Mouse (Mus musculus): Measurements from ENCODE around the gene Ptpa. TPM values are rescaled to one million over a fixed set of nuclear protein-coding genes. Genes with fewer than 3 reads are reported as not detected.

The Ptpa gene
- 109 and 112 TPM in 2 replicates for total RNA-seq (2014; rRNA removed; ENCODE audit: low replicate concordance)
- polyA plus RNA-seq (2015; fragmentation: Nextera tagmentation; extraction: Ambion mirVana) = 92.4 TPM in 2 replicates

- H3K36me3 ChIP-seq (replicated peaks; ENCODE audit: control insufficient read depth, insufficient read depth, low read length) = peaks cover 17% of the 10 kb centered on the region
- peak within 1 kb of the TSS; percentile 94 for H3K27ac ChIP-seq (ENCODE audit: low read depth)
- TF ChIP-seq EP300 (IDR thresholded peaks at IDR 0.05; ENCODE audit: low read depth) = peak; percentile 6
- no peak for TF ChIP-seq CTCF (IDR thresholded peaks at IDR 0.05; ENCODE audit: low read depth)
- H3K9me3 ChIP-seq (replicated peaks; ENCODE audit: control insufficient read depth, low read length) = no peaks in the 10 kb centered on the region
- DNase-seq (ENCODE audit: low spot score) = peak; percentile 81
- H3K4me3 ChIP-seq (ENCODE audit: low read depth, low read length) = peak within 1 kb of the TSS; percentile 84
- H3K27me3 ChIP-seq (ENCODE audit: control insufficient read depth, insufficient read depth, low read length) = no peaks in the 10 kb centered on the region
- WGBS = under 1% methylated on average over 66 of the region's 67 CpGs
- H3K4me2 ChIP-seq (ENCODE audit: low read depth, low read length) = peak within 1 kb of the TSS; percentile 70
- H3K9ac ChIP-seq (replicated peaks; ENCODE audit: low read depth, low read length) = peak within 1 kb of the TSS; percentile 91
- peaks cover 40% of the 10 kb centered on the region for H3K4me1 ChIP-seq (ENCODE audit: control insufficient read depth, insufficient read depth)
- peak; percentile 87 for ATAC-seq (ENCODE audit: insufficient read depth, low read depth)
Measured at GRCm38 (mm10) chr2:30415936-30416648, at the start of gene Ptpa. Ptpa (plus strand) TSS chr2:30416039.

GRCm38 (mm10) chr2:30366203-30366602, 49.6 kb upstream of the Ptpa start:
- Histone ChIP-seq H3K4me3 (ENCODE audit: low read depth, low read length) (0 out of 2 replicates have a peak overlapping the region, but pooled peaks have one; percentile 91), H3K9ac (replicated peaks; ENCODE audit: low read depth, low read length) (no peak overlapping the region), H3K9me3 (replicated peaks; ENCODE audit: control insufficient read depth, low read length) (no peaks in the 10 kb centered on the region), H3K4me2 (ENCODE audit: low read depth, low read length) (peak overlapping the region; percentile 84), H3K4me1 (ENCODE audit: control insufficient read depth, insufficient read depth) (peaks cover 13% of the 10 kb centered on the region; the same call in 1 of the 2 replicates), H3K27ac (ENCODE audit: low read depth) (peak overlapping the region; percentile 46), H3K27me3 (ENCODE audit: control insufficient read depth, insufficient read depth, low read length) (no peaks in the 10 kb centered on the region), H3K36me3 (replicated peaks; ENCODE audit: control insufficient read depth, insufficient read depth, low read length) (peaks cover 44% of the 10 kb centered on the region)
- TF ChIP-seq EP300 (IDR thresholded peaks at IDR 0.05; ENCODE audit: low read depth) (no peak), CTCF (IDR thresholded peaks at IDR 0.05; ENCODE audit: low read depth) (peak; percentile 33)
- no peak for ATAC-seq (ENCODE audit: insufficient read depth, low read depth)
- DNase-seq (ENCODE audit: low spot score) = no peak
- WGBS = 23% methylated on average over 5 of the region's 5 CpGs

GRCm38 (mm10) chr2:30371544-30371943, 44.3 kb upstream of the Ptpa start:
- DNase-seq (ENCODE audit: low spot score) = no peak
- H3K4me1 ChIP-seq (ENCODE audit: control insufficient read depth, insufficient read depth) = 0 out of 2 replicates have a peak, but pooled peaks cover 1% of the 10 kb centered on the region
- no peaks in the 10 kb centered on the region for H3K27me3 ChIP-seq (ENCODE audit: control insufficient read depth, insufficient read depth, low read length)
- no peaks in the 10 kb centered on the region for H3K9me3 ChIP-seq (replicated peaks; ENCODE audit: control insufficient read depth, low read length)
- WGBS = 81% methylated on average over 8 of the region's 8 CpGs
- H3K36me3 ChIP-seq (replicated peaks; ENCODE audit: control insufficient read depth, insufficient read depth, low read length) = peaks cover 88% of the 10 kb centered on the region
- H3K4me2 ChIP-seq (ENCODE audit: low read depth, low read length) = no peak overlapping the region
- H3K9ac ChIP-seq (replicated peaks; ENCODE audit: low read depth, low read length) = no peak overlapping the region
- no peak overlapping the region for H3K27ac ChIP-seq (ENCODE audit: low read depth)
- ATAC-seq (ENCODE audit: insufficient read depth, low read depth) = no peak
- no peak overlapping the region for H3K4me3 ChIP-seq (ENCODE audit: low read depth, low read length)
- TF ChIP-seq CTCF (IDR thresholded peaks at IDR 0.05; ENCODE audit: low read depth) (no peak), EP300 (IDR thresholded peaks at IDR 0.05; ENCODE audit: low read depth) (no peak)

GRCm38 (mm10) chr2:30372726-30373125, 43.1 kb upstream of the Ptpa start:
- Histone ChIP-seq H3K4me3 (ENCODE audit: low read depth, low read length) (no peak overlapping the region), H3K4me1 (ENCODE audit: control insufficient read depth, insufficient read depth) (no peaks in the 10 kb centered on the region), H3K4me2 (ENCODE audit: low read depth, low read length) (no peak overlapping the region), H3K27me3 (ENCODE audit: control insufficient read depth, insufficient read depth, low read length) (no peaks in the 10 kb centered on the region), H3K27ac (ENCODE audit: low read depth) (no peak overlapping the region), H3K36me3 (replicated peaks; ENCODE audit: control insufficient read depth, insufficient read depth, low read length) (peaks cover 90% of the 10 kb centered on the region), H3K9ac (replicated peaks; ENCODE audit: low read depth, low read length) (no peak overlapping the region), H3K9me3 (replicated peaks; ENCODE audit: control insufficient read depth, low read length) (no peaks in the 10 kb centered on the region)
- ATAC-seq (ENCODE audit: insufficient read depth, low read depth) (no peak), DNase-seq (ENCODE audit: low spot score) (no peak)
- 97% methylated on average over 5 of the region's 5 CpGs for WGBS
- TF ChIP-seq CTCF (IDR thresholded peaks at IDR 0.05; ENCODE audit: low read depth) (no peak), EP300 (IDR thresholded peaks at IDR 0.05; ENCODE audit: low read depth) (no peak)

- Histone ChIP-seq H3K36me3 (replicated peaks; ENCODE audit: control insufficient read depth, insufficient read depth, low read length) (peaks cover 89% of the 10 kb centered on the region), H3K9me3 (replicated peaks; ENCODE audit: control insufficient read depth, low read length) (no peaks in the 10 kb centered on the region), H3K27ac (ENCODE audit: low read depth) (no peak overlapping the region), H3K27me3 (ENCODE audit: control insufficient read depth, insufficient read depth, low read length) (no peaks in the 10 kb centered on the region), H3K4me1 (ENCODE audit: control insufficient read depth, insufficient read depth) (no peaks in the 10 kb centered on the region), H3K9ac (replicated peaks; ENCODE audit: low read depth, low read length) (no peak overlapping the region), H3K4me2 (ENCODE audit: low read depth, low read length) (no peak overlapping the region), H3K4me3 (ENCODE audit: low read depth, low read length) (no peak overlapping the region)
- TF ChIP-seq CTCF (IDR thresholded peaks at IDR 0.05; ENCODE audit: low read depth) = no peak
- TF ChIP-seq EP300 (IDR thresholded peaks at IDR 0.05; ENCODE audit: low read depth) = no peak
- WGBS = 91% methylated on average over 10 of the region's 10 CpGs
- no peak for DNase-seq (ENCODE audit: low spot score)
- ATAC-seq (ENCODE audit: insufficient read depth, low read depth) = no peak
Measured at GRCm38 (mm10) chr2:30375893-30376292, 39.9 kb upstream of the Ptpa start.

Measured in heart, postnatal 0 days (tissue).